Mouse (Mus musculus) kidney, postnatal 0 days (tissue): ENCODE data around the gene Nkx6-1. TPM values are rescaled to one million over a fixed set of nuclear protein-coding genes. Genes with fewer than 3 reads are reported as not detected.
A peak's percentile ranks its signal among the peaks of the same experiment; 100 is the strongest.

Source experiments
- ATAC-seq: fragments of 200-750 bp; cut with Nextera tagmentation; replicated peaks from 2 replicates; pipeline ENCODE4 v1.8.0; 2017; ENCODE audit warnings: low read depth, moderate number of reproducible peaks, moderate TSS enrichment, moderate library complexity; ENCODE audit not compliant: low FRiP score
- DNase-seq: peaks from one replicate; pipeline ENCODE4 v3.0.0-alpha.2; 2016; ENCODE audit warnings: low spot score
- H3K27ac ChIP-seq: fragments of 300-500 bp; sonication (generic); 2 replicates; pipeline ENCODE4 v1.5.1; 2014; ENCODE audit warnings: mild to moderate bottlenecking
- H3K27me3 ChIP-seq: fragments of 300-500 bp; sonication (generic); 2 replicates; pipeline ENCODE4 v1.6.1; 2014; ENCODE audit warnings: low read length, mixed read lengths; ENCODE audit not compliant: insufficient read depth
- H3K36me3 ChIP-seq: fragments of 300-500 bp; sonication (generic); 2 replicates; pipeline ENCODE4 v1.6.1; 2014; ENCODE audit warnings: low read length, mixed read lengths; ENCODE audit not compliant: insufficient read depth
- H3K4me1 ChIP-seq: fragments of 300-500 bp; sonication (generic); replicated peaks from 2 replicates; pipeline ENCODE4 v1.6.1; 2014; ENCODE audit warnings: antibody characterized with exemption, low read length, mixed read lengths; ENCODE audit not compliant: insufficient read depth
- H3K4me2 ChIP-seq: fragments of 300-500 bp; sonication (generic); 2 replicates; pipeline ENCODE4 v1.6.1; 2014; ENCODE audit warnings: mild to moderate bottlenecking, low read length, moderate library complexity, mixed read lengths
- H3K4me3 ChIP-seq: fragments of 300-500 bp; sonication (generic); replicated peaks from 2 replicates; pipeline ENCODE4 v1.5.1; 2014; ENCODE audit warnings: low read depth, low read length
- H3K9ac ChIP-seq: fragments of 300-500 bp; sonication (generic); 2 replicates; pipeline ENCODE4 v1.6.1; 2014; ENCODE audit warnings: low read depth, low read length
- H3K9me3 ChIP-seq: fragments of 300-500 bp; sonication (generic); replicated peaks from 2 replicates; pipeline ENCODE4 v1.6.1; 2016; ENCODE audit warnings: low read length, inconsistent platforms, mixed read lengths
- CTCF ChIP-seq: IDR thresholded peaks from 2 replicates; pipeline ENCODE4 v1.5.1; 2016; ENCODE audit warnings: antibody characterized with exemption, low read depth, mild to moderate bottlenecking, moderate library complexity
- WGBS: fragments of 180-500 bp; shearing (Covaris S2); extraction: QIAGEN DNeasy Blood & Tissue Kit; methylation state at CpG from one replicate; pipeline ENCODE4 v1.1.7; 2014; 5-methylcytosine and 5-hydroxymethylcytosine counted together
- polyA plus RNA-seq: library from polyadenylated mRNA; unstranded; fragments of >200 nt; fragmentation: Nextera tagmentation; extraction: Ambion mirVana; gene quantifications from 2 replicates; pipeline ENCODE4 v1.2.1, GENCODE M21; 2015

Gene Nkx6-1
- polyA plus RNA-seq, result 0.51 and 0.52 TPM in 2 replicates

DNA sequence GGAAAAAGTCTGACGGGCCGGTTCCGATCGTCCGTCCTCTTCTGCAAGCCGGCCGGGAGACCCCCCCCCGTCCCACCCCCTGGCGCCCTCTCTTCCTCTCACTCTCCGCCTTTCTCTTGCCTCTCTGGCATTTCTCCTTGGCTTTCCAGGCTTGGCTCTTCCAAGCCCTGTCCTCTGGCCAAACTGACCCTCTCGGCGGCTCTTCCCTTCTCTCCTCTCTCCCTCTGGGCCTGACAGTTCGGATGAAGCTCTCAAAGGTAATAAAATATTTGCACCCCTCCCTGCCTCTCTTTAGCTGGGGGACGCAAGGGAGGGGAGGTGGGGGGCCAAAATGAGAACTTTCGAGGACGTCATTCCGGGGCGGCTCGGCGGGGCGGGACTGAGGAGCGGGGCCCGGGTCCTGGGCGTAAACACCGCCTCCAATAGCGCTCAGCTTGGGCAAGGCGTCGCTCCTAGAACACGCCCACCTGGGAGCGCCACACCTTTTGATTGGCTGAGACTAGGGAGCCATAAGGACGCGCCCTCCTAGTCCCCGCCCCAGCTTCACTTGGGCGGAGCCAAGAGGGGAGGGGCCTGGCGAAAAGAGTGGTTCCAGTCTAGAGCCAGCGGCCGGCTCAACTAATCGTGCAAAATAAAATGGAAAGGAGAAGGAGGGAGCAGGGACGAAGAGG is at the start of gene Nkx6-1:
Gene Nkx6-1, minus strand, starts transcription at position 52 of the 671 bp plus-strand sequence.
- Histone ChIP-seq H3K36me3 (no peaks in the 10 kb centered on the region), H3K9ac (no peak within 1 kb of the TSS), H3K27me3 (peaks cover 89% of the 10 kb centered on the region), H3K4me1 (peaks cover 19% of the 10 kb centered on the region), H3K27ac (no peak within 1 kb of the TSS), H3K9me3 (no peaks in the 10 kb centered on the region), H3K4me2 (peak within 1 kb of the TSS; percentile 65), H3K4me3 (peak within 1 kb of the TSS; percentile 36)
- no peak for TF ChIP-seq CTCF
- DNase-seq (peak; percentile 95), ATAC-seq (peak; percentile 95)
- under 1% methylated on average over 39 of the region's 39 CpGs for WGBS

DNA sequence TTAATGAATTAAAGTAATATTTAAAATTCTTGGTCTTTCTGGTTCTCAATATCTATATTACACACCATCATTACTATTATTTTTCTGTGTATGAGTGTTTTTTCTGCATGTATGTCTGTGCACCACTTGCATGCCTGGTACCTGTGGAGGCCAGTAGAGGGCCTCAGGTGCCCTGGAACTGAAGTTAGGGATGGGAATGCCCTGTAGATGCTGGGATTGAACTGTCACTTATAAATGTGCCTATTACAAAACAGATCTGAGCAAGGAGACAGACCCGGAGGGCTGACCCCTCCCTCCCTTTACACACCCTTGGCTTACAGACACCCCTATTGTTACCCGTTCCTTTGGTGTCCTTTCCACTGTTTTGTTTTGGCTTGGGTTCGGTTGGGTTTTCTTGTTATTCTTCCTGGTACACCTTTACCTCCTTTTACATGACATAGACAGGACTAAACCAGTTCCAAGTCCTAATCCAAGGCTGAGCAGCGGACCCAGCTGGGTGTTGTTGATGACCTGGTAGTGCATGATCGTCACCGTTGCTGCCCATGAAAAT is 48.3 kb upstream of the Nkx6-1 start:
- peak; percentile 73 for TF ChIP-seq CTCF
- no peak overlapping the region for H3K27ac ChIP-seq
- H3K4me2 ChIP-seq, result no peak overlapping the region
- H3K4me3 ChIP-seq, result no peak overlapping the region
- 0 out of 2 replicates have a peak, but pooled peaks have one; percentile 13 for ATAC-seq
- H3K9me3 ChIP-seq, result no peaks in the 10 kb centered on the region
- no peaks in the 10 kb centered on the region for H3K27me3 ChIP-seq
- WGBS, result 76% methylated on average over 6 of the region's 6 CpGs
- no peaks in the 10 kb centered on the region for H3K4me1 ChIP-seq
- no peak overlapping the region for H3K9ac ChIP-seq
- no peaks in the 10 kb centered on the region for H3K36me3 ChIP-seq
- DNase-seq, result peak; percentile 31

GRCm38 (mm10) chr5:101703374-101704260 is 38.8 kb upstream of the Nkx6-1 start:
- Histone ChIP-seq H3K4me2 (peak overlapping the region; percentile 18; the same call in 1 of the 2 replicates), H3K9ac (no peak overlapping the region), H3K9me3 (no peaks in the 10 kb centered on the region), H3K27me3 (no peaks in the 10 kb centered on the region), H3K36me3 (no peaks in the 10 kb centered on the region), H3K4me1 (no peaks in the 10 kb centered on the region), H3K27ac (no peak overlapping the region), H3K4me3 (no peak overlapping the region)
- DNase-seq (peak; percentile 31), ATAC-seq (no peak)
- TF ChIP-seq CTCF, result no peak
- 58% methylated on average over 24 of the region's 25 CpGs for WGBS

DNA sequence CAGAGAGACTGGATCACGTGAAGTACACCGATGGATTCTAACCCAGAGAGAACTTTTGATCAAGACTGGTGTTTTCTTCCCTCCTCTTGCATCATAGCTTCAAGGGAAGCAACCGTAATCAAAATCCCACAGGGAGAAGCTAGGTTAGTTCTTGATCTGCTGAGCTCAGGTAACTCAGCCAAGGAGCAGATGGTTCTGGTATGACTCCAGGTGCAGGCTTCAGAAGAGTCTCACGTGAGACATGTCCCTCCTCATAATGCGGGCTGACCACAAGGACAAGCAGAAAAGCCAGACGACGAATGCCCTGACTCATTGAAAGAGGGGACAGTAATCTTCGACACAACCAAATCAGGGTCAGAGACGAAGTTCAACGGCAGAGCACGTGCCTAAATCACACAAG is 37.8 kb upstream of the Nkx6-1 start:
- Histone ChIP-seq H3K27ac (no peak overlapping the region), H3K4me1 (no peaks in the 10 kb centered on the region), H3K36me3 (no peaks in the 10 kb centered on the region), H3K27me3 (no peaks in the 10 kb centered on the region), H3K9me3 (no peaks in the 10 kb centered on the region), H3K9ac (no peak overlapping the region), H3K4me2 (no peak overlapping the region), H3K4me3 (no peak overlapping the region)
- WGBS, result 82% methylated on average over 11 of the region's 11 CpGs
- ATAC-seq, result no peak
- no peak for TF ChIP-seq CTCF
- no peak for DNase-seq

DNA sequence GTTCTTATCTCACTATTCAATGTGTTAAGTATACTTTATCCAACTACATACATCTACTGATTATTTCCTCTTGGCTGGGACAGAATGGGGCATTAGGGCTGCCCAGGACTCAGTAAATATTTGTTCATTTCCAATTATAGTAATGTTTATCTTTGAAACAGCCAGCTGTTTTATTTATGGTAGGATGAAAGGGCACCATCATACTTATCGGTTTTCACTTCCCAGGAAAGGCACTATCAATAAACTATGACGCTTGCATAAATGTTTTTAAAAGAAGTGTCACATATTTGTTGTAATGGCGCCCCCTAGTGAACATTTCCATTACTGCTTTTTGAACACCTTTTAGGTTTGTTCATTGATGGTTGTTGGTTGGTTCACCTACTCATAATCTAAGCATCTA is 35.8 kb upstream of the Nkx6-1 start:
- Histone ChIP-seq H3K9me3 (no peaks in the 10 kb centered on the region), H3K36me3 (no peaks in the 10 kb centered on the region), H3K4me3 (no peak overlapping the region), H3K4me2 (no peak overlapping the region), H3K27me3 (no peaks in the 10 kb centered on the region), H3K27ac (no peak overlapping the region), H3K4me1 (no peaks in the 10 kb centered on the region), H3K9ac (no peak overlapping the region)
- ATAC-seq (no peak), DNase-seq (peak; percentile 48)
- TF ChIP-seq CTCF, result peak; percentile 73
- WGBS, result under 1% methylated on average over 3 of the region's 3 CpGs

DNA sequence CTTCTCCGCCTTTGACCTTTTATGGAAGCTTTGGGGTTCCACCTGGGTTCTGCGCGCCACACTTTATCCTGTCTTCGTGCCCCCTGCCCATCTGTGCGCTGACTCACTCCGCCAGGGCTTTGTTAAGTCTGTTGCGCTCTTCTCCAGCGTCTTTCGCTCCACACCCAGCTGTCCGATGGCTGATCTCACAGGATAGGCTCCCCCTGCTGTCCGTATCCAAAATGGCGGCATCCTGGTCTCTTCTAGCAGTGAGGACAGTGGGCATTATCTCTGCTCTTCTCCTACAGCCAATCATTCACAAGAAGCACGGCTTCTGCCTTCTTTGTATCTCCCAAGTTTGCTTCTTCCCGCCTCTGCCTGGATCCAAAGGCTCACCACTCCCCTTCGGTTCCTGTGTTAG is 23.8 kb upstream of the Nkx6-1 start:
- no peak for ATAC-seq
- Histone ChIP-seq H3K4me1 (no peaks in the 10 kb centered on the region), H3K9ac (no peak overlapping the region), H3K4me3 (no peak overlapping the region), H3K27me3 (no peaks in the 10 kb centered on the region), H3K9me3 (no peaks in the 10 kb centered on the region), H3K27ac (no peak overlapping the region), H3K36me3 (no peaks in the 10 kb centered on the region), H3K4me2 (peak overlapping the region; percentile 13; the same call in 1 of the 2 replicates)
- DNase-seq, result peak; percentile 63
- WGBS, result 16% methylated on average over 15 of the region's 15 CpGs
- TF ChIP-seq CTCF, result peak; percentile 64
